Mouse (Mus musculus) CH12.LX (cell line): ENCODE measurements around the gene Sept12. TPM values are rescaled to one million over a fixed set of nuclear protein-coding genes. Genes with fewer than 3 reads are reported as not detected.

Experiments used
- DNase-seq: peaks from one replicate; pipeline ENCODE4 v3.0.0-alpha.2; 2013; ENCODE audit errors: extremely low read depth
- H3K27ac ChIP-seq: 2 replicates; pipeline ENCODE4 v1.5.1; 2012; ENCODE audit warnings: low read depth, mild to moderate bottlenecking, control low read depth, moderate library complexity; ENCODE audit not compliant: insufficient read depth
- H3K27me3 ChIP-seq: replicated peaks from 2 replicates; pipeline ENCODE3; 2012; ENCODE audit warnings: inconsistent platforms
- H3K36me3 ChIP-seq, 2 experiments: replicated peaks in 1 of 2; 2 replicates each; pipeline versions ENCODE3 to v1.6.1; 2012; ENCODE audit warnings: inconsistent platforms in 1 of 2, low read length in 1 of 2, mild to moderate bottlenecking in 1 of 2, mixed read lengths in 1 of 2, moderate library complexity in 1 of 2; ENCODE audit not compliant: control insufficient read depth in 1 of 2, insufficient read depth in 1 of 2
- H3K4me1 ChIP-seq, 2 experiments: 2 replicates each; pipeline ENCODE4 v1.6.1; 2012; ENCODE audit warnings: inconsistent platforms in 1 of 2, moderate library complexity in 1 of 2; ENCODE audit not compliant: insufficient read depth in 2 of 2, control insufficient read depth in 1 of 2
- H3K4me2 ChIP-seq: 2 replicates; pipeline ENCODE4 v1.6.1; 2012; ENCODE audit warnings: low read depth, mild to moderate bottlenecking, control low read depth; ENCODE audit not compliant: poor library complexity, insufficient read depth, severe bottlenecking
- H3K4me3 ChIP-seq, 3 experiments: fragments of 150-350 bp in 1 of 3; sonication (generic) in 1 of 3; replicated peaks in 1 of 3; 2 replicates each; pipeline versions ENCODE3 to v1.5.1; 2011 to 2012; ENCODE audit warnings: low read depth in 2 of 3, low read length in 2 of 3, mild to moderate bottlenecking in 2 of 3, moderate library complexity in 2 of 3, control low read depth in 1 of 3, improper control_type of control experiment in 1 of 3, inconsistent platforms in 1 of 3, mixed read lengths in 1 of 3; ENCODE audit not compliant: poor library complexity in 1 of 3
- H3K79me2 ChIP-seq: replicated peaks from 2 replicates; pipeline ENCODE4 v1.6.1; 2012; ENCODE audit warnings: mild to moderate bottlenecking, moderate library complexity; ENCODE audit not compliant: control insufficient read depth, poor library complexity, insufficient read depth, severe bottlenecking; ENCODE audit errors: extremely low read depth
- H3K9ac ChIP-seq: 2 replicates; pipeline ENCODE4 v1.6.1; 2012; ENCODE audit warnings: low read depth, mild to moderate bottlenecking, control low read depth, moderate library complexity; ENCODE audit not compliant: insufficient read depth
- H3K9me3 ChIP-seq: replicated peaks from 2 replicates; pipeline ENCODE3; 2012; ENCODE audit warnings: low read length, inconsistent platforms, mixed read lengths
- ETS1 ChIP-seq: conservative IDR thresholded peaks from 2 replicates; pipeline ENCODE4 v1.6.1; 2012; ENCODE audit warnings: low read depth, mild to moderate bottlenecking, inconsistent platforms, low read length, improper control_type of control experiment, moderate library complexity
- HCFC1 ChIP-seq: IDR thresholded peaks from 2 replicates; pipeline ENCODE4 v1.6.1; 2012; ENCODE audit warnings: low read depth, mild to moderate bottlenecking, inconsistent platforms, low read length, improper control_type of control experiment
- MAFK ChIP-seq: IDR thresholded peaks from 2 replicates; pipeline ENCODE4 v1.6.1; 2011; ENCODE audit warnings: low read length, improper control_type of control experiment; ENCODE audit not compliant: insufficient replicate concordance
- MAX ChIP-seq: IDR thresholded peaks from 2 replicates; pipeline ENCODE4 v1.6.1; 2011; ENCODE audit warnings: low read length, improper control_type of control experiment
- MAZ ChIP-seq: IDR thresholded peaks from 2 replicates; pipeline ENCODE4 v1.6.1; 2012; ENCODE audit warnings: low read depth, mild to moderate bottlenecking, inconsistent platforms, low read length, improper control_type of control experiment, moderate library complexity
- MEF2A ChIP-seq: IDR thresholded peaks from 2 replicates; pipeline ENCODE4 v1.6.1; 2014; ENCODE audit warnings: low read depth, mild to moderate bottlenecking, inconsistent platforms, low read length, improper control_type of control experiment, borderline replicate concordance
- MYC ChIP-seq: IDR thresholded peaks from 2 replicates; pipeline ENCODE4 v1.6.1; 2011; ENCODE audit warnings: low read depth, mild to moderate bottlenecking, improper control_type of control experiment, low read length
- NRF1 ChIP-seq: IDR thresholded peaks from 2 replicates; pipeline ENCODE4 v1.6.1; 2014; ENCODE audit warnings: low read depth, mild to moderate bottlenecking, inconsistent platforms, low read length, improper control_type of control experiment, moderate library complexity
- PAX5 ChIP-seq: IDR thresholded peaks from 2 replicates; pipeline ENCODE4 v1.6.1; 2012; ENCODE audit warnings: low read length, inconsistent platforms, mixed read lengths
- POLR2A ChIP-seq: IDR thresholded peaks from 2 replicates; pipeline ENCODE4 v1.6.1; 2011; ENCODE audit warnings: low read depth, mild to moderate bottlenecking, improper control_type of control experiment, low read length
- POLR2AphosphoS2 ChIP-seq: IDR thresholded peaks from 2 replicates; pipeline ENCODE4 v1.6.1; 2011; ENCODE audit warnings: low read depth, low read length, improper control_type of control experiment
- RAD21 ChIP-seq: IDR thresholded peaks from 2 replicates; pipeline ENCODE4 v1.6.1; 2011; ENCODE audit warnings: low read depth, mild to moderate bottlenecking, low read length, improper control_type of control experiment, moderate library complexity
- SMC3 ChIP-seq: IDR thresholded peaks from 2 replicates; pipeline ENCODE4 v1.6.1; 2011; ENCODE audit warnings: low read depth, low read length, improper control_type of control experiment
- TCF12 ChIP-seq: IDR thresholded peaks from 2 replicates; pipeline ENCODE4 v1.6.1; 2014; ENCODE audit warnings: low read depth, mild to moderate bottlenecking, inconsistent platforms, low read length, improper control_type of control experiment
- ZKSCAN1 ChIP-seq: IDR thresholded peaks from 2 replicates; pipeline ENCODE4 v1.6.1; 2012; ENCODE audit warnings: low read depth, inconsistent platforms, low read length, improper control_type of control experiment, borderline replicate concordance
- ZMIZ1 ChIP-seq: IDR thresholded peaks from 2 replicates; pipeline ENCODE4 v1.6.1; 2012; ENCODE audit warnings: low read depth, mild to moderate bottlenecking, inconsistent platforms, low read length, improper control_type of control experiment
- ZNF384 ChIP-seq: IDR thresholded peaks from 2 replicates; pipeline ENCODE4 v1.6.1; 2012; ENCODE audit warnings: low read depth, low read length, improper control_type of control experiment, inconsistent platforms
- dilution Hi-C: fragments of 300-500 bp; cut with MboI; formaldehyde crosslinking; loops from 2 replicates; pipeline ENCODE4 v1.14.3; 2020; ENCODE audit warnings: low sequenced_read_pairs; ENCODE audit not compliant: extremely low pct_unique_long_range_greater_than_20kb, extremely low pct_ligation_motif_present
- in situ Hi-C: fragments of 300-500 bp; cut with MboI; formaldehyde crosslinking; loops from 3 replicates; pipeline ENCODE4 v1.14.3; 2019; ENCODE audit warnings: low sequenced_read_pairs, low pct_ligation_motif_present, low pct_unique_long_range_greater_than_20kb, mixed read lengths
- polyA plus RNA-seq: library from polyadenylated mRNA; unstranded; fragments of >175 nt; gene quantifications from 2 replicates; pipeline ENCODE4 v1.2.1, GENCODE M21; 2012; ENCODE audit warnings: low read depth; ENCODE audit not compliant: insufficient read length
- total RNA-seq, 2 experiments: library from RNA; depleted of rRNA; stranded (reverse); fragments of 300-350 nt in 1 of 2; fragments of >200 nt in 1 of 2; gene quantifications; 2 replicates each; pipeline ENCODE4 v1.2.3; 2012 to 2014

Sept12 gene
- total and polyA plus RNA-seq, 3 experiments: 0.13 TPM; not detected in 2

DNA sequence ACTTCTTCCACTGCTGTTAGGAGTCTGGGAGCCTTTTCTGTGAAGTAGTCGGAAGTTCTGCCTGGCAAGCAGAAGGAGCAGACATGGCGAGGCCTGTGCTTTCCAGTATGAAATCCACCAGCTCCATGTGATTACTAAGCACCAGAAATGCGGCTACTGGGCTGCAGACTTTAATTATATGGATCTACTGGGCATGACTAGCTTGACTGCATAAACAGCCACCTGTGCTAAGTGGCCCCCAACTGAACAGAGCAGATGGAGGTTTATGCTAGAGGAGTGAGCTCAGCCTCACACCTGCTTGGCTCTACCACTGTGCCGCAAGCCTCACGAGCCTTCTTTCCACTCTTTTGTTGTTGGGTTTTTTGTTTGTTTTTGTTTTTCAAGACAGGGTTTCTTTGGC, 23.1 kb downstream of the Sept12 start:
- TF ChIP-seq RAD21 (no peak), POLR2AphosphoS2 (no peak), MYC (no peak), MAZ (no peak), NRF1 (no peak), POLR2A (no peak), MAFK (no peak), TCF12 (no peak), HCFC1 (no peak), ZNF384 (no peak), PAX5 (no peak), MEF2A (no peak), SMC3 (no peak), ETS1 (no peak), MAX (no peak), ZMIZ1 (no peak)

DNA sequence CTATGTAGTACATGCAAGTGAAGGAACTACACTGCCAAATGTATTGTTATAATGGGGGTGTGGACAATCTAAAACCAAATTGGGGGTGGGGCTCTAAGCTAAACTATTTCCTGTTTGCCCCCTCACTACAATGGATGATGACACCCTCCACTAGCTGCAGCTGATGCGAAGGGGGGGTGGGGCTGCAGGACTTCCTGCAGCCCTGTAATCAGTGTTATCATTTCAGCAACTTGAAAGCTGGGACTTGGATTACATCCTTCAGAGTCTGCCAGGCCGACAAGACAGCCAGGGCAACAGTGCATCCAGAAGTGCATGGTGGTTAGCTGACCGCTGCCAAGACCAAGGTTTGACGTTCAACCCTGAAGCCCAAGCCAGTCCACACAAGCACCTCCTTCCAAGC, 26.0 kb downstream of the Sept12 start:
- H3K4me3 ChIP-seq: no peak overlapping the region
- H3K4me2 ChIP-seq: no peak overlapping the region
- no peak overlapping the region for H3K9ac ChIP-seq
- in situ Hi-C loops: no loop called here
- H3K79me2 ChIP-seq: no peaks in the 10 kb centered on the region
- TF ChIP-seq ZKSCAN1: no peak
- H3K36me3 ChIP-seq: peaks cover 0 to 2% of the 10 kb centered on the region in 2 experiments
- no peak overlapping the region for H3K27ac ChIP-seq
- dilution Hi-C loops: no loop called here
- no peaks in the 10 kb centered on the region for H3K27me3 ChIP-seq
- DNase-seq: no peak
- H3K4me1 ChIP-seq: peaks cover 6 to 34% of the 10 kb centered on the region in 2 experiments; a peak in 3 of 4 replicates
- H3K9me3 ChIP-seq: no peaks in the 10 kb centered on the region

More for the DNA sequence above, 23.1 kb downstream of the Sept12 start:
- dilution Hi-C loops (no loop called here), in situ Hi-C loops (no loop called here)
- H3K36me3 ChIP-seq: peaks cover 0 to 2% of the 10 kb centered on the region in 2 experiments
- no peak for DNase-seq
- no peaks in the 10 kb centered on the region for H3K9me3 ChIP-seq
- no peak overlapping the region for H3K4me2 ChIP-seq
- H3K4me1 ChIP-seq: peaks cover 0 to 14% of the 10 kb centered on the region in 2 experiments; a peak in 3 of 4 replicates
- H3K27me3 ChIP-seq: no peaks in the 10 kb centered on the region
- no peak overlapping the region for H3K9ac ChIP-seq
- no peaks in the 10 kb centered on the region for H3K79me2 ChIP-seq
- H3K4me3 ChIP-seq: no peak overlapping the region
- no peak overlapping the region for H3K27ac ChIP-seq
